Mouse (Mus musculus): ENCODE data around the gene Il2ra. TPM values are rescaled to one million over a fixed set of nuclear protein-coding genes. Genes with fewer than 3 reads are reported as not detected.

Il2ra gene
- total RNA-seq, 2 experiments from 2014 or later, result 0.45 to 0.92 TPM

- intact Hi-C loops (cut with DNase I), result no loop called here
- H3K27ac ChIP-seq, result peak overlapping the region; percentile 48
- TF ChIP-seq CTCF (IDR thresholded peaks at IDR 0.05), result no peak
- no peak overlapping the region for H3K4me3 ChIP-seq
- DNase-seq, result no peak
Observed at GRCm38 (mm10) chr2:11713021-11713420, 70.4 kb downstream of the Il2ra start.

- Histone ChIP-seq H3K4me3 (no peak overlapping the region), H3K27ac (no peak overlapping the region)
- intact Hi-C loops (cut with DNase I), result no loop called here
- TF ChIP-seq CTCF (IDR thresholded peaks at IDR 0.05), result no peak
- no peak for DNase-seq
Observed at GRCm38 (mm10) chr2:11714535-11714934, 71.9 kb downstream of the Il2ra start.

- H3K27ac ChIP-seq, result no peak overlapping the region
- DNase-seq, result no peak
- intact Hi-C loops (cut with DNase I), result no loop called here
- no peak overlapping the region for H3K4me3 ChIP-seq
- TF ChIP-seq CTCF (IDR thresholded peaks at IDR 0.05), result no peak
Observed at GRCm38 (mm10) chr2:11718573-11718972, 76.0 kb downstream of the Il2ra start.

- intact Hi-C loops (cut with DNase I), result loop anchor here (5.0 kb wide), 1 partner anchor 40 kb away; no protein-coding TSS in a partner anchor
- Histone ChIP-seq H3K27ac (no peak overlapping the region), H3K4me3 (no peak overlapping the region)
- TF ChIP-seq CTCF (IDR thresholded peaks at IDR 0.05), result no peak
- DNase-seq, result no peak
Observed at GRCm38 (mm10) chr2:11722564-11722963, 80.0 kb downstream of the Il2ra start.

GRCm38 (mm10) chr2:11727574-11727973, 85.0 kb downstream of the Il2ra start:
- DNase-seq, result no peak
- Histone ChIP-seq H3K4me3 (no peak overlapping the region), H3K27ac (no peak overlapping the region)
- intact Hi-C loops (cut with DNase I), result no loop called here
- no peak for TF ChIP-seq CTCF (IDR thresholded peaks at IDR 0.05)

- no peak overlapping the region for H3K4me3 ChIP-seq
- no peak for TF ChIP-seq CTCF (IDR thresholded peaks at IDR 0.05)
- peak overlapping the region; percentile 31; the same call in 1 of the 2 replicates for H3K27ac ChIP-seq
- intact Hi-C loops (cut with DNase I), result no loop called here
- no peak for DNase-seq
Observed at GRCm38 (mm10) chr2:11729091-11729490, 86.5 kb downstream of the Il2ra start.

GRCm38 (mm10) chr2:11732978-11733377, 90.4 kb downstream of the Il2ra start:
- TF ChIP-seq CTCF (IDR thresholded peaks at IDR 0.05), result no peak
- Histone ChIP-seq H3K4me3 (no peak overlapping the region), H3K27ac (no peak overlapping the region)
- no peak for DNase-seq
- intact Hi-C loops (cut with DNase I), result no loop called here

GRCm38 (mm10) chr2:11735853-11736252, 93.2 kb downstream of the Il2ra start:
- no peak overlapping the region for H3K27ac ChIP-seq
- no peak for DNase-seq

GRCm38 (mm10) chr2:11738794-11739193, 96.2 kb downstream of the Il2ra start:
- Histone ChIP-seq H3K27ac (no peak overlapping the region), H3K4me3 (no peak overlapping the region)
- intact Hi-C loops (cut with DNase I), result no loop called here
- TF ChIP-seq CTCF (IDR thresholded peaks at IDR 0.05), result no peak
- DNase-seq, result no peak

More at GRCm38 (mm10) chr2:11735853-11736252, 93.2 kb downstream of the Il2ra start:
- intact Hi-C loops (cut with DNase I), result loop anchor here (1.0 kb wide), 1 partner anchor 20 kb away; no protein-coding TSS in a partner anchor
- no peak overlapping the region for H3K4me3 ChIP-seq
- no peak for TF ChIP-seq CTCF (IDR thresholded peaks at IDR 0.05)

GRCm38 (mm10) chr2:11739516-11740051, 97.0 kb downstream of the Il2ra start:
- intact Hi-C loops (cut with DNase I), result no loop called here
- TF ChIP-seq CTCF (IDR thresholded peaks at IDR 0.05), result no peak
- Histone ChIP-seq H3K4me3 (no peak overlapping the region), H3K27ac (no peak overlapping the region)
- no peak for DNase-seq

Other genes with a start within 250 kb of the Il2ra start
- gene Pfkfb3, start 88.7 kb upstream of the Il2ra start, total RNA-seq (2021), result 100 to 1,000 TPM in 1 of 2 experiments, 10 to 100 TPM in 1; 84.9 to 302 TPM
- 10 to 100 TPM; 54.2 to 56.2 TPM for gene Rbm17, start 38.7 kb upstream of the Il2ra start, total RNA-seq (2021)
- gene Gm17490, start 16.5 kb upstream of the Il2ra start, total RNA-seq (2021), result not detected
- gene Il15ra, start 62.5 kb downstream of the Il2ra start, total RNA-seq (2021), result 10 to 100 TPM; 29.8 to 38.6 TPM
- 10 to 100 TPM; 24.1 to 32.5 TPM for gene Fbh1, start 134.8 kb downstream of the Il2ra start, total RNA-seq (2021)
- 10 to 100 TPM; 20.8 to 26.3 TPM for gene Ankrd16, start 135.1 kb downstream of the Il2ra start, total RNA-seq (2021)

All from gastrocnemius, adult 2 months (tissue).